Mouse (Mus musculus): ENCODE measurements around the gene Spag6. TPM values are rescaled to one million over a fixed set of nuclear protein-coding genes. Genes with fewer than 3 reads are reported as not detected.

Spag6 gene
- polyA plus RNA-seq, 1 experiment: 0.14 TPM

- H3K36me3 ChIP-seq (ENCODE audit: control insufficient read depth, insufficient read depth, low read length): no peaks in the 10 kb centered on the region
- 60% methylated on average over 3 of the region's 3 CpGs for WGBS
- DNase-seq: no peak
- TF ChIP-seq CTCF (conservative IDR thresholded peaks at IDR 0.05; ENCODE audit: insufficient read depth, insufficient read length, low read depth, low read length) (no peak), POLR2A (IDR thresholded peaks at IDR 0.05; ENCODE audit: low read depth, low read length) (no peak)
- H3K4me1 ChIP-seq (ENCODE audit: control insufficient read depth, insufficient read depth, low read length): no peaks in the 10 kb centered on the region
- no peaks in the 10 kb centered on the region; the same call in 1 of the 2 replicates for H3K27me3 ChIP-seq (replicated peaks; ENCODE audit: control insufficient read depth, insufficient read depth, low read length)
- H3K27ac ChIP-seq (ENCODE audit: insufficient read depth, low read depth, low read length): no peak overlapping the region
- no peak overlapping the region for H3K4me3 ChIP-seq (ENCODE audit: insufficient read depth, low read depth, low read length)
Observed at GRCm38 (mm10) chr2:18710356-18710755, 16.5 kb downstream of the Spag6 start.

GRCm38 (mm10) chr2:18713071-18713470 lies 19.2 kb downstream of the Spag6 start:
- Histone ChIP-seq H3K4me3 (ENCODE audit: insufficient read depth, low read depth, low read length) (no peak overlapping the region), H3K27me3 (replicated peaks; ENCODE audit: control insufficient read depth, insufficient read depth, low read length) (no peaks in the 10 kb centered on the region; the same call in 1 of the 2 replicates), H3K36me3 (ENCODE audit: control insufficient read depth, insufficient read depth, low read length) (no peaks in the 10 kb centered on the region), H3K4me1 (ENCODE audit: control insufficient read depth, insufficient read depth, low read length) (no peaks in the 10 kb centered on the region), H3K27ac (ENCODE audit: insufficient read depth, low read depth, low read length) (no peak overlapping the region)
- TF ChIP-seq CTCF (conservative IDR thresholded peaks at IDR 0.05; ENCODE audit: insufficient read depth, insufficient read length, low read depth, low read length): no peak
- no peak for TF ChIP-seq POLR2A (IDR thresholded peaks at IDR 0.05; ENCODE audit: low read depth, low read length)
- WGBS: 81% methylated on average over 2 of the region's 2 CpGs
- DNase-seq: no peak

- no peak for DNase-seq
- Histone ChIP-seq H3K36me3 (ENCODE audit: control insufficient read depth, insufficient read depth, low read length) (no peaks in the 10 kb centered on the region), H3K27me3 (replicated peaks; ENCODE audit: control insufficient read depth, insufficient read depth, low read length) (no peaks in the 10 kb centered on the region; the same call in 1 of the 2 replicates), H3K4me1 (ENCODE audit: control insufficient read depth, insufficient read depth, low read length) (no peaks in the 10 kb centered on the region), H3K27ac (ENCODE audit: insufficient read depth, low read depth, low read length) (no peak overlapping the region), H3K4me3 (ENCODE audit: insufficient read depth, low read depth, low read length) (no peak overlapping the region)
- TF ChIP-seq CTCF (conservative IDR thresholded peaks at IDR 0.05; ENCODE audit: insufficient read depth, insufficient read length, low read depth, low read length) (0 out of 2 replicates have a peak, but pooled peaks have one; percentile 14), POLR2A (IDR thresholded peaks at IDR 0.05; ENCODE audit: low read depth, low read length) (no peak)
- 73% methylated on average over 3 of the region's 3 CpGs for whole genome bisulfite sequencing
Observed at GRCm38 (mm10) chr2:18714337-18714736, 20.5 kb downstream of the Spag6 start.

- 79% methylated on average over 4 of the region's 4 CpGs for WGBS
- no peak overlapping the region for H3K27ac ChIP-seq (ENCODE audit: insufficient read depth, low read depth, low read length)
- no peak overlapping the region for H3K4me3 ChIP-seq (ENCODE audit: insufficient read depth, low read depth, low read length)
- no peaks in the 10 kb centered on the region for H3K36me3 ChIP-seq (ENCODE audit: control insufficient read depth, insufficient read depth, low read length)
- no peak for DNase-seq
- TF ChIP-seq CTCF (conservative IDR thresholded peaks at IDR 0.05; ENCODE audit: insufficient read depth, insufficient read length, low read depth, low read length) (no peak), POLR2A (IDR thresholded peaks at IDR 0.05; ENCODE audit: low read depth, low read length) (no peak)
- no peaks in the 10 kb centered on the region for H3K27me3 ChIP-seq (replicated peaks; ENCODE audit: control insufficient read depth, insufficient read depth, low read length)
- H3K4me1 ChIP-seq (ENCODE audit: control insufficient read depth, insufficient read depth, low read length): no peaks in the 10 kb centered on the region
Observed at GRCm38 (mm10) chr2:18718521-18718920, 24.7 kb downstream of the Spag6 start.

- Histone ChIP-seq H3K4me1 (ENCODE audit: control insufficient read depth, insufficient read depth, low read length) (no peaks in the 10 kb centered on the region), H3K4me3 (ENCODE audit: insufficient read depth, low read depth, low read length) (no peak overlapping the region), H3K27me3 (replicated peaks; ENCODE audit: control insufficient read depth, insufficient read depth, low read length) (no peaks in the 10 kb centered on the region; the same call in 1 of the 2 replicates), H3K36me3 (ENCODE audit: control insufficient read depth, insufficient read depth, low read length) (no peaks in the 10 kb centered on the region), H3K27ac (ENCODE audit: insufficient read depth, low read depth, low read length) (no peak overlapping the region)
- DNase-seq: no peak
- WGBS: 75% methylated on average over 3 of the region's 3 CpGs
- no peak for TF ChIP-seq CTCF (conservative IDR thresholded peaks at IDR 0.05; ENCODE audit: insufficient read depth, insufficient read length, low read depth, low read length)
- TF ChIP-seq POLR2A (IDR thresholded peaks at IDR 0.05; ENCODE audit: low read depth, low read length): no peak
Observed at GRCm38 (mm10) chr2:18722208-18722830, 28.5 kb downstream of the Spag6 start.

GRCm38 (mm10) chr2:18724462-18724861 lies 30.6 kb downstream of the Spag6 start:
- H3K4me3 ChIP-seq (ENCODE audit: insufficient read depth, low read depth, low read length): no peak overlapping the region
- H3K27me3 ChIP-seq (replicated peaks; ENCODE audit: control insufficient read depth, insufficient read depth, low read length): no peaks in the 10 kb centered on the region; the same call in 1 of the 2 replicates
- no peak for DNase-seq
- no peak for TF ChIP-seq POLR2A (IDR thresholded peaks at IDR 0.05; ENCODE audit: low read depth, low read length)
- no peak for TF ChIP-seq CTCF (conservative IDR thresholded peaks at IDR 0.05; ENCODE audit: insufficient read depth, insufficient read length, low read depth, low read length)
- H3K27ac ChIP-seq (ENCODE audit: insufficient read depth, low read depth, low read length): no peak overlapping the region
- H3K36me3 ChIP-seq (ENCODE audit: control insufficient read depth, insufficient read depth, low read length): no peaks in the 10 kb centered on the region
- 81% methylated on average over 1 of the region's 1 CpGs for WGBS
- H3K4me1 ChIP-seq (ENCODE audit: control insufficient read depth, insufficient read depth, low read length): no peaks in the 10 kb centered on the region

- H3K27me3 ChIP-seq (replicated peaks; ENCODE audit: control insufficient read depth, insufficient read depth, low read length): no peaks in the 10 kb centered on the region; the same call in 1 of the 2 replicates
- H3K4me1 ChIP-seq (ENCODE audit: control insufficient read depth, insufficient read depth, low read length): no peaks in the 10 kb centered on the region
- no peak overlapping the region for H3K27ac ChIP-seq (ENCODE audit: insufficient read depth, low read depth, low read length)
- H3K36me3 ChIP-seq (ENCODE audit: control insufficient read depth, insufficient read depth, low read length): no peaks in the 10 kb centered on the region
- no peak overlapping the region for H3K4me3 ChIP-seq (ENCODE audit: insufficient read depth, low read depth, low read length)
- no peak for TF ChIP-seq POLR2A (IDR thresholded peaks at IDR 0.05; ENCODE audit: low read depth, low read length)
- no peak for TF ChIP-seq CTCF (conservative IDR thresholded peaks at IDR 0.05; ENCODE audit: insufficient read depth, insufficient read length, low read depth, low read length)
- 77% methylated on average over 4 of the region's 4 CpGs for WGBS
- DNase-seq: no peak
Observed at GRCm38 (mm10) chr2:18725880-18726279, 32.0 kb downstream of the Spag6 start.
